In genomic region chr11:53770125-53770791, GRCm38 (mm10) we compare ENCODE assay signal across 7 mouse cellular contexts. TPM values are rescaled to one million over a fixed set of nuclear protein-coding genes. Genes with fewer than 3 reads are reported as not detected.
DNase-seq lines count a peak whose midpoint lies in the region; ATAC-seq and TF ChIP-seq lines count a peak whose summit lies in the region.

No protein-coding gene starts in this region.

- peak overlapping the region; percentile 89 for H3K4me3 ChIP-seq in intestine, embryonic 15.5 days (replicated peaks)
- peak overlapping the region; percentile 79 for H3K4me3 ChIP-seq in limb, embryonic 13.5 days
- H3K4me3 ChIP-seq in midbrain, embryonic 13.5 days (replicated peaks): peak overlapping the region; percentile 68
- peak overlapping the region; percentile 85 for H3K4me3 ChIP-seq in spleen, adult 2 months (ENCODE audit: extremely low read depth, insufficient read depth, insufficient read length)

- ATAC-seq in intestine, embryonic 15.5 days: peak; percentile 86
- ATAC-seq in limb, embryonic 13.5 days (ENCODE audit: low FRiP score, low read depth): peak; percentile 71
- ATAC-seq in midbrain, embryonic 13.5 days: peak; percentile 85

- peak; percentile 68 for DNase-seq in adipocyte (ENCODE audit: low spot score)
- peak; percentile 35 to 47 for DNase-seq in cerebellum, postnatal 4 days (ENCODE audit: low spot score in 2 of 2)
- DNase-seq in gastrocnemius, postnatal 25 days: peak; percentile 84
- DNase-seq in spleen, adult 2 months (ENCODE audit: low read depth in 1 of 2, low spot score in 2 of 2): peak in 1 of 2 experiments; percentile 75

- TF ChIP-seq POLR2A in spleen, adult 2 months (IDR thresholded peaks at IDR 0.05; ENCODE audit: low read depth, low read length): no peak

- no peak for TF ChIP-seq CTCF in spleen, adult 2 months (IDR thresholded peaks at IDR 0.05; ENCODE audit: extremely low read depth, insufficient read depth, insufficient read length, insufficient replicate concordance)

- peak overlapping the region; percentile 88 for H3K9ac ChIP-seq in intestine, embryonic 15.5 days
- peak overlapping the region; percentile 78 for H3K9ac ChIP-seq in limb, embryonic 13.5 days
- peak overlapping the region; percentile 65 for H3K9ac ChIP-seq in midbrain, embryonic 13.5 days (replicated peaks)

- peak overlapping the region; percentile 89 for H3K27ac ChIP-seq in intestine, embryonic 15.5 days
- H3K27ac ChIP-seq in limb, embryonic 13.5 days: peak overlapping the region; percentile 77; the same call in 1 of the 2 replicates
- no peak overlapping the region; the same call in 1 of the 2 replicates for H3K27ac ChIP-seq in midbrain, embryonic 13.5 days
- peak overlapping the region; percentile 98 for H3K27ac ChIP-seq in spleen, adult 2 months (ENCODE audit: insufficient read depth, low read length)

- H3K4me1 ChIP-seq in intestine, embryonic 15.5 days (replicated peaks): peaks cover 17% of the 10 kb centered on the region
- peaks cover 15% of the 10 kb centered on the region for H3K4me1 ChIP-seq in limb, embryonic 13.5 days
- peaks cover 5% of the 10 kb centered on the region; the same call in 1 of the 2 replicates for H3K4me1 ChIP-seq in midbrain, embryonic 13.5 days (replicated peaks)
- H3K4me1 ChIP-seq in spleen, adult 2 months (ENCODE audit: control insufficient read depth, insufficient read depth, insufficient read length): peaks cover 25% of the 10 kb centered on the region; the same call in 1 of the 2 replicates

- peak overlapping the region; percentile 75 for H3K4me2 ChIP-seq in intestine, embryonic 15.5 days (replicated peaks)
- peak overlapping the region; percentile 77 for H3K4me2 ChIP-seq in limb, embryonic 13.5 days (replicated peaks)
- H3K4me2 ChIP-seq in midbrain, embryonic 13.5 days (replicated peaks): peak overlapping the region; percentile 99

- WGBS in intestine, embryonic 15.5 days: under 1% methylated on average over 73 of the region's 75 CpGs
- WGBS in limb, embryonic 13.5 days: under 1% methylated on average over 73 of the region's 75 CpGs
- 1% methylated on average over 59 of the region's 75 CpGs for WGBS in midbrain, embryonic 13.5 days
- under 1% methylated on average over 75 of the region's 75 CpGs for WGBS in spleen, adult 2 months

- peaks cover 20% of the 10 kb centered on the region for H3K36me3 ChIP-seq in intestine, embryonic 15.5 days
- H3K36me3 ChIP-seq in limb, embryonic 13.5 days: peaks cover 18% of the 10 kb centered on the region
- no peaks in the 10 kb centered on the region for H3K36me3 ChIP-seq in midbrain, embryonic 13.5 days
- H3K36me3 ChIP-seq in spleen, adult 2 months (ENCODE audit: control insufficient read depth, insufficient read depth, low read length): peaks cover 36% of the 10 kb centered on the region

- H3K27me3 ChIP-seq in intestine, embryonic 15.5 days (replicated peaks): no peaks in the 10 kb centered on the region
- peaks cover 10% of the 10 kb centered on the region for H3K27me3 ChIP-seq in limb, embryonic 13.5 days
- H3K27me3 ChIP-seq in midbrain, embryonic 13.5 days: peaks cover 41% of the 10 kb centered on the region
- no peaks in the 10 kb centered on the region for H3K27me3 ChIP-seq in spleen, adult 2 months (ENCODE audit: control insufficient read depth, insufficient read depth, low read length)

- no peaks in the 10 kb centered on the region for H3K9me3 ChIP-seq in intestine, embryonic 15.5 days
- no peaks in the 10 kb centered on the region for H3K9me3 ChIP-seq in limb, embryonic 13.5 days
- H3K9me3 ChIP-seq in midbrain, embryonic 13.5 days: no peaks in the 10 kb centered on the region

RNA-seq across cellular contexts. Expression of gene Irf1, which starts 0.4 kb away (rescaled TPM):
- 1 to 10 TPM; 5.1 to 9.1 TPM for total RNA-seq in gastrocnemius, postnatal 25 days (2021)
- 43.5 and 45.9 TPM in 2 replicates for polyA plus RNA-seq in intestine, embryonic 15.5 days (2015; fragmentation: Nextera tagmentation; extraction: Ambion mirVana)
- 9.7 and 10.1 TPM in 2 replicates for polyA plus RNA-seq in limb, embryonic 13.5 days (2015; fragmentation: Nextera tagmentation; extraction: Ambion mirVana)
- 1.5 and 2.0 TPM in 2 replicates for polyA plus RNA-seq in midbrain, embryonic 13.5 days (2015; fragmentation: Nextera tagmentation; extraction: Ambion mirVana)
- 111 and 222 TPM in 2 replicates for polyA plus RNA-seq in spleen, adult 2 months (2012; rRNA removed)

RNA-seq across cellular contexts. Expression of gene Gm17334, which starts 2.7 kb away (rescaled TPM):
- not detected for total RNA-seq in gastrocnemius, postnatal 25 days (2021)
- 0.26 and 0.32 TPM in 2 replicates for polyA plus RNA-seq in intestine, embryonic 15.5 days (2015; fragmentation: Nextera tagmentation; extraction: Ambion mirVana)
- 0.22 TPM in 1 of 2 replicates, not detected in the other for polyA plus RNA-seq in limb, embryonic 13.5 days (2015; fragmentation: Nextera tagmentation; extraction: Ambion mirVana)
- polyA plus RNA-seq in midbrain, embryonic 13.5 days (2015; fragmentation: Nextera tagmentation; extraction: Ambion mirVana): not detected in 2 replicates
- polyA plus RNA-seq in spleen, adult 2 months (2012; rRNA removed): 1.2 TPM in 2 replicates

RNA-seq across cellular contexts. Expression of gene Il5, which starts 49.7 kb away (rescaled TPM):
- total RNA-seq in gastrocnemius, postnatal 25 days (2021): not detected
- polyA plus RNA-seq in intestine, embryonic 15.5 days (2015; fragmentation: Nextera tagmentation; extraction: Ambion mirVana): not detected in 2 replicates
- polyA plus RNA-seq in limb, embryonic 13.5 days (2015; fragmentation: Nextera tagmentation; extraction: Ambion mirVana): not detected in 2 replicates
- not detected in 2 replicates for polyA plus RNA-seq in midbrain, embryonic 13.5 days (2015; fragmentation: Nextera tagmentation; extraction: Ambion mirVana)
- not detected in 2 replicates for polyA plus RNA-seq in spleen, adult 2 months (2012; rRNA removed)
